Mouse (Mus musculus) midbrain, embryonic 15.5 days (tissue): ENCODE measurements around the gene Abhd17c. TPM values are rescaled to one million over a fixed set of nuclear protein-coding genes. Genes with fewer than 3 reads are reported as not detected.

ENCODE experiments used
- ATAC-seq: fragments of 200-750 bp; cut with Nextera tagmentation; replicated peaks from 2 replicates; pipeline ENCODE4 v1.8.0; 2017; ENCODE audit warnings: moderate TSS enrichment
- H3K27ac ChIP-seq: fragments of 300-500 bp; sonication (generic); 2 replicates; pipeline ENCODE4 v1.5.1; 2015; ENCODE audit warnings: mild to moderate bottlenecking, inconsistent platforms
- H3K27me3 ChIP-seq: fragments of 300-500 bp; sonication (generic); replicated peaks from 2 replicates; pipeline ENCODE4 v1.6.1; 2015; ENCODE audit warnings: inconsistent platforms
- H3K36me3 ChIP-seq: fragments of 300-500 bp; sonication (generic); replicated peaks from 2 replicates; pipeline ENCODE4 v1.6.1; 2015; ENCODE audit warnings: inconsistent platforms
- H3K4me1 ChIP-seq: fragments of 300-500 bp; sonication (generic); 2 replicates; pipeline ENCODE4 v1.6.1; 2015; ENCODE audit warnings: inconsistent platforms
- H3K4me2 ChIP-seq: fragments of 300-500 bp; sonication (generic); 2 replicates; pipeline ENCODE4 v1.6.1; 2015; ENCODE audit warnings: inconsistent platforms, mild to moderate bottlenecking, moderate library complexity
- H3K4me3 ChIP-seq: fragments of 300-500 bp; sonication (generic); 2 replicates; pipeline ENCODE4 v1.5.1; 2015; ENCODE audit warnings: mild to moderate bottlenecking, inconsistent platforms
- H3K9ac ChIP-seq: fragments of 300-500 bp; sonication (generic); 2 replicates; pipeline ENCODE4 v1.6.1; 2015; ENCODE audit warnings: mild to moderate bottlenecking, inconsistent platforms
- H3K9me3 ChIP-seq: fragments of 300-500 bp; sonication (generic); 2 replicates; pipeline ENCODE4 v1.6.1; 2016; ENCODE audit warnings: inconsistent platforms
- WGBS: fragments of 180-500 bp; shearing (Covaris S2); methylation state at CpG from one replicate; pipeline ENCODE4 v1.1.7; 2015; ENCODE audit warnings: mixed read lengths; 5-methylcytosine and 5-hydroxymethylcytosine counted together
- polyA plus RNA-seq: library from polyadenylated mRNA; unstranded; fragments of >200 nt; fragmentation: Nextera tagmentation; extraction: Ambion mirVana; gene quantifications from 2 replicates; pipeline ENCODE4 v1.2.1, GENCODE M21; 2015

Gene Abhd17c
- polyA plus RNA-seq, 1 experiment from 2014 or later: 69.9 TPM

GRCm38 (mm10) chr7:84168355-84168754 is 16.7 kb upstream of the Abhd17c start:
- no peak overlapping the region for H3K9ac ChIP-seq
- WGBS: 91% methylated on average over 2 of the region's 2 CpGs
- H3K9me3 ChIP-seq: no peaks in the 10 kb centered on the region
- ATAC-seq: no peak
- no peaks in the 10 kb centered on the region for H3K27me3 ChIP-seq
- no peak overlapping the region for H3K4me3 ChIP-seq
- no peak overlapping the region for H3K4me2 ChIP-seq
- H3K27ac ChIP-seq: no peak overlapping the region
- no peaks in the 10 kb centered on the region for H3K36me3 ChIP-seq
- H3K4me1 ChIP-seq: no peaks in the 10 kb centered on the region

- Histone ChIP-seq H3K9me3 (no peaks in the 10 kb centered on the region), H3K27ac (no peak overlapping the region), H3K9ac (no peak overlapping the region), H3K4me1 (no peaks in the 10 kb centered on the region), H3K27me3 (no peaks in the 10 kb centered on the region), H3K4me3 (no peak overlapping the region), H3K4me2 (no peak overlapping the region), H3K36me3 (no peaks in the 10 kb centered on the region)
- 87% methylated on average over 4 of the region's 4 CpGs for WGBS
- no peak for ATAC-seq
Observed at GRCm38 (mm10) chr7:84166721-84167419, 15.2 kb upstream of the Abhd17c start.

GRCm38 (mm10) chr7:84166007-84166406 is 14.3 kb upstream of the Abhd17c start:
- Histone ChIP-seq H3K4me1 (no peaks in the 10 kb centered on the region), H3K27ac (no peak overlapping the region), H3K27me3 (no peaks in the 10 kb centered on the region), H3K9ac (no peak overlapping the region), H3K9me3 (no peaks in the 10 kb centered on the region), H3K4me3 (no peak overlapping the region), H3K4me2 (no peak overlapping the region), H3K36me3 (no peaks in the 10 kb centered on the region)
- no peak for ATAC-seq
- 85% methylated on average over 1 of the region's 1 CpGs for WGBS

DNA sequence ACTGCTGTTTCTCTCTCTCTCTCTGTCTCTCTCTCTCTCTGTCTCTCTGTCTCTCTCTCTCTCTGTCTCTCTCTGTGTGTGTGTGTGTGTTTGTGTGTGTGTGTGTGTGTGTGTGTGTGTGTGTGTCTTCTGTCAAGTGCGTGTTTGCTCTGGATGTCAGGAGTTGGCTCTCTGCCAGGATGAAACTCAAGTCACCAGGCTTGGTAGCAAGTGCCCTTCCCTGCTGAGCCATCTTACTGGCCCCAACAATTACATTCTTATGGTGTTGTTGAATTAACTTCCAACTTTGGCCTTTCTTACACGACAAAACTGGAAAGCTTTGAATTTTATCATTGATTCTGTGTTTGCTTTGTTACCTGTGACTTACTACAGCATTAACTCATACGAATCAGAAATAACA is 13.6 kb upstream of the Abhd17c start:
- Histone ChIP-seq H3K9ac (no peak overlapping the region), H3K36me3 (no peaks in the 10 kb centered on the region), H3K9me3 (no peaks in the 10 kb centered on the region), H3K4me3 (no peak overlapping the region), H3K27me3 (no peaks in the 10 kb centered on the region), H3K27ac (no peak overlapping the region), H3K4me2 (no peak overlapping the region), H3K4me1 (no peaks in the 10 kb centered on the region)
- ATAC-seq: no peak
- WGBS: 58% methylated on average over 3 of the region's 3 CpGs

DNA sequence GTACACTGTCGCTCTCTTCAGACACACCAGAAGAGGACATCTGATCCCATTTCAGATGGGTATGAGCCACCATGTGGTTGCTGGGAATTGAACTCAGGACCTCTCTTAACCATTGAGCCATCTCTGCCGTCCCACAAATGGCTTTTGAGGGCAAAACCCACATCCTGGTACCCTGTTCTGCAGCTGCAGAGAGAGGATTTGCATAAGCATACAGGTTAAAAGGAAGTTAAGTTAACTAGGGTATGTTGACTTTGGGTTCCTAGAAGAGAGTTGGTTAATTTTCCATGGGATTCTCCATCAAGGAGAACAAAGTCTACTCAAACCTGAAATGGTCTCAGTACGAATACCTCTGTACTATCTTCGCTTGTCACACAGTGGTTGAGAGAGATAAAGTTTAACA is 13.2 kb upstream of the Abhd17c start:
- Histone ChIP-seq H3K27me3 (no peaks in the 10 kb centered on the region), H3K4me1 (no peaks in the 10 kb centered on the region), H3K4me2 (no peak overlapping the region), H3K27ac (no peak overlapping the region), H3K4me3 (no peak overlapping the region), H3K9ac (no peak overlapping the region), H3K9me3 (no peaks in the 10 kb centered on the region), H3K36me3 (no peaks in the 10 kb centered on the region)
- WGBS: 84% methylated on average over 4 of the region's 4 CpGs
- ATAC-seq: no peak

GRCm38 (mm10) chr7:84164419-84164818 is 12.7 kb upstream of the Abhd17c start:
- WGBS: 64% methylated on average over 2 of the region's 2 CpGs
- Histone ChIP-seq H3K36me3 (no peaks in the 10 kb centered on the region), H3K9me3 (no peaks in the 10 kb centered on the region), H3K9ac (no peak overlapping the region), H3K4me1 (no peaks in the 10 kb centered on the region), H3K4me2 (no peak overlapping the region), H3K4me3 (no peak overlapping the region), H3K27ac (no peak overlapping the region), H3K27me3 (no peaks in the 10 kb centered on the region)
- ATAC-seq: no peak

DNA sequence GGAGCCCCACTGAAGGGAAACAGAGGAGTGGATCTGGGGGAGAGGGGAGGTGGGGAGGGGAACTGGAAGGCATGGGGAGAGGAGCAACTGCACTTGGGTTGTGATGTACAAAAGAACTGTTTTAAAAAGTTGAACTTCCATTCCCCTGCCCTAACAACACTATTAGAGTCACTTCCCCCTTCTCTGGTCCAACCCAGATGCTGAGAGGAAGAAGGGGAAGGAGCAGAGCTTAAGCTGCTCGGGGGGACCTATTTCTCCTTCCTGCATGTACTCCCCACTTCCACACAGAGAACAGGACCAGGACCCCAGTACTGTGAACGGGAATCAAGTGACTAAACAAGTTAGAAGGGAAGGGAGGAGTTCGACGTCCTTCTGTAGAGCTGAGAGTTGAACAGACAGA is 11.9 kb upstream of the Abhd17c start:
- Histone ChIP-seq H3K27ac (no peak overlapping the region), H3K27me3 (no peaks in the 10 kb centered on the region), H3K9me3 (no peaks in the 10 kb centered on the region), H3K9ac (no peak overlapping the region), H3K4me1 (no peaks in the 10 kb centered on the region), H3K36me3 (no peaks in the 10 kb centered on the region), H3K4me3 (no peak overlapping the region), H3K4me2 (no peak overlapping the region)
- WGBS: 72% methylated on average over 4 of the region's 4 CpGs
- no peak for ATAC-seq

GRCm38 (mm10) chr7:84159414-84159813 is 7.7 kb upstream of the Abhd17c start:
- no peaks in the 10 kb centered on the region for H3K9me3 ChIP-seq
- no peaks in the 10 kb centered on the region for H3K27me3 ChIP-seq
- no peak overlapping the region for H3K4me3 ChIP-seq
- H3K4me1 ChIP-seq: no peaks in the 10 kb centered on the region
- H3K4me2 ChIP-seq: no peak overlapping the region
- 87% methylated on average over 2 of the region's 2 CpGs for WGBS
- H3K36me3 ChIP-seq: no peaks in the 10 kb centered on the region
- no peak overlapping the region for H3K27ac ChIP-seq
- H3K9ac ChIP-seq: no peak overlapping the region
- ATAC-seq: no peak

- H3K4me1 ChIP-seq: peaks cover 22% of the 10 kb centered on the region
- no peak overlapping the region for H3K4me3 ChIP-seq
- WGBS: 93% methylated on average over 4 of the region's 4 CpGs
- no peaks in the 10 kb centered on the region for H3K36me3 ChIP-seq
- H3K9me3 ChIP-seq: no peaks in the 10 kb centered on the region
- H3K9ac ChIP-seq: no peak overlapping the region
- H3K4me2 ChIP-seq: no peak overlapping the region
- no peak overlapping the region for H3K27ac ChIP-seq
- no peak for ATAC-seq
- no peaks in the 10 kb centered on the region for H3K27me3 ChIP-seq
Observed at GRCm38 (mm10) chr7:84153821-84154220, 2.1 kb upstream of the Abhd17c start.

DNA sequence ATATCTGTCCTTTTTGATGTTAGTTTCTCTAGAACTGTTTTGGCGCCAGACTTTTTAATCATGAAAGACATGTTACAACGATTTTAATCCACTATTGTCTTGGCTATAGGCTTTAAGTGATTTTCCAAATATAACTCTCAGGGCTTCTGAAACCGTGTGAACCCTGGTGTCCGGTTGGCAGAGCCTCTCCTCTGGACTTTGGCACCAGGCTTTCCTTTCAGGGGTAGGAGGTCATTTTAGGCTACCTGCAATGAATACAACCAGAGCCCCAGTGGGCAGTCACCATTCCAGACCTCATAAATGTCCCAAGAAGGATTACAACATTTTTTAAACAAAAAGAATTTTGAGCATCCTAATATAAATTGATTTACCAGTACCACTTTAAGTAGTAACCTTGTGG is 1.1 kb upstream of the Abhd17c start:
- peak overlapping the region; percentile 87 for H3K4me2 ChIP-seq

GRCm38 (mm10) chr7:84152374-84152773 is 681 bp upstream of the Abhd17c start:
- whole genome bisulfite sequencing: 57% methylated on average over 6 of the region's 6 CpGs
- peak overlapping the region; percentile 93 for H3K27ac ChIP-seq

More for the DNA sequence above, 1.1 kb upstream of the Abhd17c start:
- H3K27ac ChIP-seq: no peak overlapping the region
- 83% methylated on average over 4 of the region's 4 CpGs for WGBS
- 0 out of 2 replicates have a peak overlapping the region, but pooled peaks have one; percentile 92 for H3K4me3 ChIP-seq
- H3K27me3 ChIP-seq: no peaks in the 10 kb centered on the region
- no peak overlapping the region for H3K9ac ChIP-seq
- H3K9me3 ChIP-seq: no peaks in the 10 kb centered on the region
- H3K36me3 ChIP-seq: no peaks in the 10 kb centered on the region
- ATAC-seq: no peak
- H3K4me1 ChIP-seq: peaks cover 32% of the 10 kb centered on the region

DNA sequence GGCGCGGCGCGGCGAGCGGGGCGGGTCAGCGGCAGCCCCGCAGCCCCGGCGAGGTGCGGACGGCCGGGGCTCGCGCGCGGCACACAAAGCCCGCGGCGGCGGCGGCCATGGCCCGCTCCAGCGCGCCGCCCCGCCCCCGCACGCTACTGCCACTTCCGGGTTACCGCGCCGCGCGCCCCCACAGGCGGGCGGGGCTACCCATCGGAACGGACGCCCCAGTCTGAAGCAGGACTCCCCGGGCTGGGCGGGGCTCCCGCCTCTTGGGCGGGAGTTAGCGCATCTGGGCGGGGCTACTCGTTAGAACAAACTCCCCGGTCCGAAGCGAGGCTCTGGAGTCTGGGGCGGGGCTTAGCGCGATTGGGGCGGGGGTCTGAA is 254 bp upstream of the Abhd17c start:
- Histone ChIP-seq H3K4me2 (peak overlapping the region; percentile 87), H3K9me3 (no peaks in the 10 kb centered on the region), H3K27me3 (no peaks in the 10 kb centered on the region), H3K9ac (peak overlapping the region; percentile 89), H3K4me1 (peaks cover 40% of the 10 kb centered on the region), H3K27ac (peak overlapping the region; percentile 93), H3K36me3 (no peaks in the 10 kb centered on the region), H3K4me3 (peak overlapping the region; percentile 92)
- peak; percentile 96 for ATAC-seq
- WGBS: 0% methylated on average over 50 of the region's 55 CpGs

More at GRCm38 (mm10) chr7:84152374-84152773, 681 bp upstream of the Abhd17c start:
- H3K9me3 ChIP-seq: no peaks in the 10 kb centered on the region
- peaks cover 35% of the 10 kb centered on the region for H3K4me1 ChIP-seq
- H3K4me3 ChIP-seq: peak overlapping the region; percentile 92
- H3K36me3 ChIP-seq: no peaks in the 10 kb centered on the region
- H3K9ac ChIP-seq: peak overlapping the region; percentile 89; the same call in 1 of the 2 replicates
- H3K4me2 ChIP-seq: peak overlapping the region; percentile 87
- ATAC-seq: peak; percentile 53
- no peaks in the 10 kb centered on the region for H3K27me3 ChIP-seq

DNA sequence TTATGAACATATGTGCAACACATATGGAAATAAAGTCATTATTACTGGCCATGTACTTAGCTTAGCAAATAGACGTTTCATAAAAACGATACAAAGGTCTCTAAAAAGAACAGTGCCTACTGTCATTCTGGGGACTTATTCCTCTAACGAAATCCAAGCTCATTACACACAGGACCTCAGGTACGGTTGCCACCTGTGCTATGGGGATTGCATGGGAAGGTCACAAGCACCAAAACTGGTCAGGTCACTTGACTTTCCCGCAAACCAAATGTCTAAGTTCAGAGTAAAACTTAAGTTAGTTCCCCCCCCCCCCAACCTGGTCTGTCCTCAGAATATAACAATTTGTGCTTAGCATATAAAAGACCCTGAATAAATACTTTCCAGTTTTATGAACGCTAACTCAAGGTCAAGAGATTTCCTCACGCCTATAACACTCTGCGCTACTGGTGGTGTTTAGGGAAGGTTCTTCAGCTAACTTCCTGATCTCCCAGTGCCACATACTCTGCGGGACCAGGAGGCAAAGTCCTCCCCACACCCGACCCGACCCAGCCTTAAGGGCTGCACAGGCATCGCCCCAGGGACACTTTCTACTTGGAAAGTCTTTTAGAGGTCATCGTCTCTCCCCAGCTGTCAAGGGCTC is 1.2 kb downstream of the Abhd17c start:
- Histone ChIP-seq H3K4me3 (peak overlapping the region; percentile 92), H3K4me2 (peak overlapping the region; percentile 87), H3K4me1 (peaks cover 54% of the 10 kb centered on the region), H3K9ac (peak overlapping the region; percentile 89), H3K36me3 (no peaks in the 10 kb centered on the region), H3K27ac (peak overlapping the region; percentile 93; the same call in 1 of the 2 replicates), H3K27me3 (no peaks in the 10 kb centered on the region), H3K9me3 (no peaks in the 10 kb centered on the region)
- WGBS: 9% methylated on average over 13 of the region's 13 CpGs
- ATAC-seq: peak; percentile 2; the same call in 1 of the 2 replicates
